Mouse (Mus musculus) liver, postnatal 0 days (tissue): Measurements from ENCODE around the gene AU022252. TPM values are rescaled to one million over a fixed set of nuclear protein-coding genes. Genes with fewer than 3 reads are reported as not detected.
A peak's percentile ranks its signal among the peaks of the same experiment; 100 is the strongest.

ENCODE experiments used
- ATAC-seq: fragments of 200-750 bp; cut with Nextera tagmentation; 2 replicates; pipeline ENCODE4 v1.8.0; 2017; ENCODE audit warnings: mild to moderate bottlenecking, moderate library complexity
- DNase-seq: peaks from one replicate; pipeline ENCODE4 v3.0.0-alpha.2; 2016
- H3K27ac ChIP-seq: fragments of 300-500 bp; sonication (generic); 2 replicates; pipeline ENCODE4 v1.5.1; 2014; ENCODE audit warnings: antibody characterized with exemption, moderate library complexity, mild to moderate bottlenecking, low read depth
- H3K27me3 ChIP-seq: fragments of 300-500 bp; sonication (generic); 2 replicates; pipeline ENCODE4 v1.6.1; 2014; ENCODE audit warnings: low read length, control low read depth, mixed read lengths; ENCODE audit not compliant: insufficient read depth
- H3K36me3 ChIP-seq: fragments of 300-500 bp; sonication (generic); replicated peaks from 2 replicates; pipeline ENCODE4 v1.6.1; 2014; ENCODE audit warnings: mild to moderate bottlenecking, control low read depth, low read length, moderate library complexity, mixed read lengths; ENCODE audit not compliant: insufficient read depth
- H3K4me1 ChIP-seq: fragments of 300-500 bp; sonication (generic); 2 replicates; pipeline ENCODE4 v1.6.1; 2014; ENCODE audit warnings: antibody characterized with exemption, mild to moderate bottlenecking, control low read depth; ENCODE audit not compliant: insufficient read depth
- H3K4me2 ChIP-seq: fragments of 300-500 bp; sonication (generic); 2 replicates; pipeline ENCODE4 v1.6.1; 2014; ENCODE audit warnings: low read depth, mild to moderate bottlenecking, low read length, moderate library complexity, mixed read lengths
- H3K4me3 ChIP-seq: fragments of 300-500 bp; sonication (generic); 2 replicates; pipeline ENCODE4 v1.5.1; 2014; ENCODE audit warnings: low read depth, low read length
- H3K9ac ChIP-seq: fragments of 300-500 bp; sonication (generic); replicated peaks from 2 replicates; pipeline ENCODE4 v1.6.1; 2014; ENCODE audit warnings: mild to moderate bottlenecking, moderate library complexity
- H3K9me3 ChIP-seq: fragments of 300-500 bp; sonication (generic); 2 replicates; pipeline ENCODE4 v1.6.1; 2016; ENCODE audit warnings: mild to moderate bottlenecking, control low read depth, low read length, mixed read lengths
- CTCF ChIP-seq: sonication (generic); IDR thresholded peaks from 2 replicates; pipeline ENCODE4 v1.5.1; 2016; ENCODE audit warnings: antibody characterized with exemption, low read depth
- EP300 ChIP-seq: IDR thresholded peaks from 2 replicates; pipeline ENCODE4 v1.6.1; 2016; ENCODE audit warnings: antibody characterized with exemption, low read depth, mild to moderate bottlenecking
- WGBS: fragments of 180-500 bp; shearing (Covaris S2); extraction: QIAGEN DNeasy Blood & Tissue Kit; methylation state at CpG from one replicate; pipeline ENCODE4 v1.1.7; 2014; ENCODE audit not compliant: insufficient replicate concordance; 5-methylcytosine and 5-hydroxymethylcytosine counted together
- polyA plus RNA-seq: library from polyadenylated mRNA; unstranded; fragments of >200 nt; fragmentation: Nextera tagmentation; extraction: Ambion mirVana; gene quantifications from 2 replicates; pipeline ENCODE4 v1.2.1, GENCODE M21; 2015

The AU022252 gene
- polyA plus RNA-seq, 1 experiment from 2014 or later, result 27.8 TPM

- H3K27ac ChIP-seq, result no peak within 1 kb of the TSS
- H3K36me3 ChIP-seq, result no peaks in the 10 kb centered on the region
- DNase-seq (no peak), ATAC-seq (no peak)
- H3K4me3 ChIP-seq, result no peak within 1 kb of the TSS
- no peaks in the 10 kb centered on the region for H3K9me3 ChIP-seq
- H3K27me3 ChIP-seq, result no peaks in the 10 kb centered on the region
- 16% methylated on average over 11 of the region's 11 CpGs for WGBS
- H3K9ac ChIP-seq, result no peak within 1 kb of the TSS
- TF ChIP-seq EP300 (no peak), CTCF (no peak)
- H3K4me2 ChIP-seq, result no peak within 1 kb of the TSS
- H3K4me1 ChIP-seq, result no peaks in the 10 kb centered on the region
These were observed 14.3 kb downstream of the AU022252 start, which contains the start of gene Tmem269 for GRCm38 (mm10) chr4:119218169-119218568. Gene Tmem269, minus strand, starts transcription at chr4:119218217.

- no peaks in the 10 kb centered on the region for H3K36me3 ChIP-seq
- no peak for DNase-seq
- no peak overlapping the region for H3K9ac ChIP-seq
- WGBS, result 68% methylated on average over 8 of the region's 8 CpGs
- ATAC-seq, result no peak
- no peaks in the 10 kb centered on the region for H3K4me1 ChIP-seq
- no peak overlapping the region for H3K4me3 ChIP-seq
- H3K27ac ChIP-seq, result no peak overlapping the region
- no peaks in the 10 kb centered on the region for H3K9me3 ChIP-seq
- H3K27me3 ChIP-seq, result no peaks in the 10 kb centered on the region
- H3K4me2 ChIP-seq, result no peak overlapping the region
- TF ChIP-seq EP300 (no peak), CTCF (no peak)
These were observed 15.8 kb downstream of the AU022252 start for GRCm38 (mm10) chr4:119216667-119217066.

GRCm38 (mm10) chr4:119204672-119205071 is 27.8 kb downstream of the AU022252 start:
- H3K4me2 ChIP-seq, result no peak overlapping the region
- no peaks in the 10 kb centered on the region for H3K9me3 ChIP-seq
- no peaks in the 10 kb centered on the region for H3K4me1 ChIP-seq
- H3K4me3 ChIP-seq, result no peak overlapping the region
- no peak overlapping the region for H3K9ac ChIP-seq
- 17% methylated on average over 8 of the region's 8 CpGs for WGBS
- H3K27ac ChIP-seq, result no peak overlapping the region
- no peaks in the 10 kb centered on the region for H3K27me3 ChIP-seq
- DNase-seq (peak; percentile 76), ATAC-seq (peak; percentile 62)
- TF ChIP-seq EP300 (no peak), CTCF (peak; percentile 98)
- H3K36me3 ChIP-seq, result no peaks in the 10 kb centered on the region; the same call in 1 of the 2 replicates

- Histone ChIP-seq H3K4me3 (no peak overlapping the region), H3K9me3 (no peaks in the 10 kb centered on the region), H3K27me3 (no peaks in the 10 kb centered on the region), H3K9ac (no peak overlapping the region), H3K27ac (no peak overlapping the region), H3K36me3 (no peaks in the 10 kb centered on the region; the same call in 1 of the 2 replicates), H3K4me2 (no peak overlapping the region), H3K4me1 (peaks cover 20% of the 10 kb centered on the region)
- DNase-seq (no peak), ATAC-seq (no peak)
- 85% methylated on average over 6 of the region's 6 CpGs for WGBS
- TF ChIP-seq EP300, result no peak
- no peak for TF ChIP-seq CTCF
These were observed 34.4 kb downstream of the AU022252 start for GRCm38 (mm10) chr4:119198105-119198504.

- H3K4me3 ChIP-seq, result peak overlapping the region; percentile 91
These were observed 36.8 kb downstream of the AU022252 start for GRCm38 (mm10) chr4:119195582-119196320.

GRCm38 (mm10) chr4:119194909-119195581 is 37.5 kb downstream of the AU022252 start, which contains the start of gene Svbp:
Gene Svbp, plus strand, starts transcription at chr4:119195306.
- H3K4me1 ChIP-seq, result peaks cover 20% of the 10 kb centered on the region
- TF ChIP-seq CTCF (no peak), EP300 (no peak)

More at GRCm38 (mm10) chr4:119195582-119196320, 36.8 kb downstream of the AU022252 start:
- H3K36me3 ChIP-seq, result no peaks in the 10 kb centered on the region
- DNase-seq (no peak), ATAC-seq (peak; percentile 44; the same call in 1 of the 2 replicates)
- H3K9ac ChIP-seq, result peak overlapping the region; percentile 95
- peaks cover 20% of the 10 kb centered on the region for H3K4me1 ChIP-seq
- H3K4me2 ChIP-seq, result peak overlapping the region; percentile 71
- peak overlapping the region; percentile 75 for H3K27ac ChIP-seq
- no peaks in the 10 kb centered on the region for H3K27me3 ChIP-seq
- H3K9me3 ChIP-seq, result no peaks in the 10 kb centered on the region
- WGBS, result 15% methylated on average over 18 of the region's 18 CpGs
- no peak for TF ChIP-seq CTCF
- TF ChIP-seq EP300, result no peak

More at GRCm38 (mm10) chr4:119194909-119195581, 37.5 kb downstream of the AU022252 start, which contains the start of gene Svbp:
- Histone ChIP-seq H3K9me3 (no peaks in the 10 kb centered on the region), H3K36me3 (no peaks in the 10 kb centered on the region), H3K9ac (peak within 1 kb of the TSS; percentile 95), H3K27me3 (no peaks in the 10 kb centered on the region), H3K4me2 (peak within 1 kb of the TSS; percentile 71), H3K4me3 (peak within 1 kb of the TSS; percentile 91), H3K27ac (peak within 1 kb of the TSS; percentile 75)
- ATAC-seq (peak; percentile 95), DNase-seq (peak; percentile 98)
- WGBS, result 4% methylated on average over 42 of the region's 47 CpGs
